Mouse (Mus musculus) limb, embryonic 14.5 days (tissue): ENCODE measurements around the gene Msmp. TPM values are rescaled to one million over a fixed set of nuclear protein-coding genes. Genes with fewer than 3 reads are reported as not detected.
"Not testable (repeated sequence)": the region's sequence is repeated elsewhere in the genome, so short reads cannot be mapped to it uniquely, and the experiment has no call there.

Source experiments
- ATAC-seq: fragments of 200-750 bp; cut with Nextera tagmentation; 2 replicates; pipeline ENCODE4 v1.8.0; 2017; ENCODE audit warnings: low read depth, moderate number of reproducible peaks, moderate TSS enrichment; ENCODE audit not compliant: low FRiP score
- DNase-seq: peaks from one replicate; pipeline ENCODE4 v3.0.0-alpha.2; 2015; ENCODE audit warnings: low spot score
- H3K27ac ChIP-seq: fragments of 300-500 bp; sonication (generic); replicated peaks from 2 replicates; pipeline ENCODE4 v1.5.1; 2014; ENCODE audit warnings: low read depth, mild to moderate bottlenecking, low read length, moderate library complexity, mixed read lengths
- H3K27me3 ChIP-seq: fragments of 300-500 bp; sonication (generic); 2 replicates; pipeline ENCODE4 v1.6.1; 2014; ENCODE audit warnings: low read length, mixed read lengths; ENCODE audit not compliant: control insufficient read depth, insufficient read depth
- H3K36me3 ChIP-seq: fragments of 300-500 bp; sonication (generic); 2 replicates; pipeline ENCODE4 v1.6.1; 2014; ENCODE audit warnings: mild to moderate bottlenecking, low read length, moderate library complexity, mixed read lengths; ENCODE audit not compliant: control insufficient read depth, insufficient read depth
- H3K4me1 ChIP-seq: fragments of 300-500 bp; sonication (generic); 2 replicates; pipeline ENCODE4 v1.6.1; 2014; ENCODE audit warnings: antibody characterized with exemption, low read length, mixed read lengths; ENCODE audit not compliant: control insufficient read depth, insufficient read depth
- H3K4me2 ChIP-seq: fragments of 300-500 bp; sonication (generic); replicated peaks from 2 replicates; pipeline ENCODE4 v1.6.1; 2014; ENCODE audit warnings: low read depth, mild to moderate bottlenecking, low read length, moderate library complexity; ENCODE audit not compliant: severe bottlenecking
- H3K4me3 ChIP-seq: fragments of 300-500 bp; sonication (generic); replicated peaks from 2 replicates; pipeline ENCODE4 v1.5.1; 2014; ENCODE audit warnings: low read length
- H3K9ac ChIP-seq: fragments of 300-500 bp; sonication (generic); 2 replicates; pipeline ENCODE4 v1.6.1; 2014; ENCODE audit warnings: mild to moderate bottlenecking, low read depth, low read length, moderate library complexity; ENCODE audit not compliant: severe bottlenecking
- H3K9me3 ChIP-seq: fragments of 300-500 bp; sonication (generic); 2 replicates; pipeline ENCODE4 v1.6.1; 2016; ENCODE audit warnings: low read length; ENCODE audit not compliant: control insufficient read depth
- POLR2A ChIP-seq: fragments of 200-500 bp; IDR thresholded peaks from 2 replicates; pipeline ENCODE4 v1.8.0; 2012; ENCODE audit warnings: inconsistent platforms, mild to moderate bottlenecking, moderate library complexity, borderline replicate concordance; ENCODE audit not compliant: insufficient read depth, insufficient read length; ENCODE audit errors: extremely low read depth
- WGBS: fragments of 180-500 bp; shearing (Covaris S2); extraction: QIAGEN DNeasy Blood & Tissue Kit; methylation state at CpG from one replicate; pipeline ENCODE4 v1.1.7; 2014; 5-methylcytosine and 5-hydroxymethylcytosine counted together
- polyA plus RNA-seq, 2 experiments: library from polyadenylated mRNA; depleted of rRNA in 1 of 2; stranded (reverse) in 1 of 2; unstranded in 1 of 2; fragments of >200 nt; fragmentation: Nextera tagmentation in 1 of 2; extraction: Ambion mirVana in 1 of 2; gene quantifications; 2 replicates each; pipeline versions ENCODE4 v1.2.1 to v1.2.3; 2012 to 2014

Gene Msmp
- polyA plus RNA-seq, 2 experiments = 0.88 to 2.8 TPM

GRCm38 (mm10) chr4:43558028-43558630, 26.2 kb downstream of the Msmp start:
- H3K36me3 ChIP-seq = peaks cover 48% of the 10 kb centered on the region
- H3K4me2 ChIP-seq = peak overlapping the region; percentile 38
- DNase-seq = peak; percentile 15
- 46% methylated on average over 5 of the region's 5 CpGs for WGBS
- peak overlapping the region; percentile 10 for H3K4me3 ChIP-seq
- no peak for TF ChIP-seq POLR2A
- no peaks in the 10 kb centered on the region; the same call in 1 of the 2 replicates for H3K9me3 ChIP-seq
- peak overlapping the region; percentile 40 for H3K9ac ChIP-seq
- no peaks in the 10 kb centered on the region for H3K27me3 ChIP-seq
- ATAC-seq = no peak
- H3K4me1 ChIP-seq = peaks cover 37% of the 10 kb centered on the region
- peak overlapping the region; percentile 6 for H3K27ac ChIP-seq

- DNase-seq (no peak), ATAC-seq (no peak)
- Histone ChIP-seq H3K9ac (no peak overlapping the region), H3K27me3 (no peaks in the 10 kb centered on the region), H3K4me1 (peaks cover 32% of the 10 kb centered on the region), H3K9me3 (no peaks in the 10 kb centered on the region; the same call in 1 of the 2 replicates), H3K27ac (no peak overlapping the region), H3K4me2 (no peak overlapping the region), H3K4me3 (no peak overlapping the region), H3K36me3 (peaks cover 70% of the 10 kb centered on the region)
- 96% methylated on average over 7 of the region's 7 CpGs for WGBS
- no peak for TF ChIP-seq POLR2A
Measured at GRCm38 (mm10) chr4:43555926-43556325, 28.4 kb downstream of the Msmp start.

GRCm38 (mm10) chr4:43553891-43554290, 30.4 kb downstream of the Msmp start:
- H3K9ac ChIP-seq = no peak overlapping the region
- H3K4me3 ChIP-seq = no peak overlapping the region
- no peak for DNase-seq
- H3K9me3 ChIP-seq = no peaks in the 10 kb centered on the region; the same call in 1 of the 2 replicates
- no peaks in the 10 kb centered on the region for H3K27me3 ChIP-seq
- ATAC-seq = no peak
- peaks cover 87% of the 10 kb centered on the region for H3K36me3 ChIP-seq
- H3K4me2 ChIP-seq = no peak overlapping the region
- no peak for TF ChIP-seq POLR2A
- no peak overlapping the region for H3K27ac ChIP-seq
- peaks cover 13% of the 10 kb centered on the region; the same call in 1 of the 2 replicates for H3K4me1 ChIP-seq

DNA sequence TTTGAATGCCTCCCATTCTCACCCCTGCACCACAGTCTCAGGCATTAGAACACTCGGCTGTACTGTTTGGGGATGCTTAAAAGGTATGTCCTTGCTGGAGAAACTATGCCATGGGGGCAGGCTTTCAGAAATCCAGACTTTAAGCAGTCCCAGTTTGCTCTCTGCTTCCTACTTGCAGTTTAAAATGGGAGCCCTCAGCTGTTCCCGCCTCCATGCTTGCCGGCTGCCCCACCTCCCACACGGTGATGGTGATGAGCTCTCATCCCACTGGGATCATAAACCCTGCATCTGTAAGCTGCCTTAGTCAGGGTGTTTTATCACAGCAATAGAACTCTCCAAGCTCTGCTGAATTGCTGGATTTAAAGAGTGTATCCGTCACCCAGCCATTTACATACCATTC, 31.9 kb downstream of the Msmp start:
- Histone ChIP-seq H3K9me3 (no peaks in the 10 kb centered on the region; the same call in 1 of the 2 replicates), H3K9ac (no peak overlapping the region), H3K4me1 (no peaks in the 10 kb centered on the region), H3K36me3 (peaks cover 100% of the 10 kb centered on the region), H3K4me3 (no peak overlapping the region), H3K27me3 (no peaks in the 10 kb centered on the region), H3K4me2 (no peak overlapping the region), H3K27ac (no peak overlapping the region)
- WGBS = 87% methylated on average over 5 of the region's 5 CpGs
- DNase-seq (no peak), ATAC-seq (no peak)
- no peak for TF ChIP-seq POLR2A

- H3K9me3 ChIP-seq, H3K27me3 ChIP-seq, ATAC-seq, DNase-seq, H3K4me3 ChIP-seq, H3K27ac ChIP-seq, H3K4me2 ChIP-seq, H3K4me1 ChIP-seq, H3K9ac ChIP-seq: not testable (repeated sequence)
- peaks cover 100% of the 10 kb centered on the region for H3K36me3 ChIP-seq
- 88% methylated on average over 6 of the region's 6 CpGs for WGBS
Measured at GRCm38 (mm10) chr4:43551854-43552253, 32.4 kb downstream of the Msmp start.

- ATAC-seq (no peak), DNase-seq (no peak)
- no peaks in the 10 kb centered on the region for H3K4me1 ChIP-seq
- no peaks in the 10 kb centered on the region; the same call in 1 of the 2 replicates for H3K9me3 ChIP-seq
- TF ChIP-seq POLR2A = no peak
- H3K27ac ChIP-seq = no peak overlapping the region
- no peaks in the 10 kb centered on the region for H3K27me3 ChIP-seq
- no peak overlapping the region for H3K4me2 ChIP-seq
- no peak overlapping the region for H3K4me3 ChIP-seq
- WGBS = 88% methylated on average over 12 of the region's 12 CpGs
- H3K9ac ChIP-seq = no peak overlapping the region
- H3K36me3 ChIP-seq = peaks cover 100% of the 10 kb centered on the region
Measured at GRCm38 (mm10) chr4:43549055-43549454, 35.2 kb downstream of the Msmp start.
